Mouse (Mus musculus) midbrain, postnatal 0 days (tissue): ENCODE results near the gene Ppfibp2. TPM values are rescaled to one million over a fixed set of nuclear protein-coding genes. Genes with fewer than 3 reads are reported as not detected.
A peak's percentile ranks its signal among the peaks of the same experiment; 100 is the strongest.

ENCODE experiments used
- ATAC-seq: fragments of 200-750 bp; cut with Nextera tagmentation; 2 replicates; pipeline ENCODE4 v1.8.0; 2017; ENCODE audit warnings: moderate number of reproducible peaks, mild to moderate bottlenecking, moderate TSS enrichment, moderate library complexity; ENCODE audit not compliant: low FRiP score
- DNase-seq: peaks from one replicate; pipeline ENCODE4 v3.0.0-alpha.2; 2015; ENCODE audit warnings: low spot score
- H3K27ac ChIP-seq: fragments of 300-500 bp; sonication (generic); 2 replicates; pipeline ENCODE4 v1.5.1; 2014; ENCODE audit warnings: low read depth, mild to moderate bottlenecking, low read length, mixed read lengths
- H3K27me3 ChIP-seq: fragments of 300-500 bp; sonication (generic); 2 replicates; pipeline ENCODE4 v1.6.1; 2014; ENCODE audit warnings: low read length, control low read depth, mixed read lengths; ENCODE audit not compliant: insufficient read depth
- H3K36me3 ChIP-seq: fragments of 300-500 bp; sonication (generic); 2 replicates; pipeline ENCODE4 v1.6.1; 2014; ENCODE audit warnings: low read length, control low read depth, mixed read lengths; ENCODE audit not compliant: insufficient read depth
- H3K4me1 ChIP-seq: fragments of 300-500 bp; sonication (generic); 2 replicates; pipeline ENCODE4 v1.6.1; 2014; ENCODE audit warnings: mild to moderate bottlenecking, control low read depth, antibody characterized with exemption, low read length, mixed read lengths; ENCODE audit not compliant: insufficient read depth
- H3K4me2 ChIP-seq: fragments of 300-500 bp; sonication (generic); 2 replicates; pipeline ENCODE4 v1.6.1; 2014; ENCODE audit warnings: low read depth, mild to moderate bottlenecking, low read length, mixed read lengths; ENCODE audit not compliant: poor library complexity, severe bottlenecking
- H3K4me3 ChIP-seq: fragments of 300-500 bp; sonication (generic); 2 replicates; pipeline ENCODE4 v1.5.1; 2014; ENCODE audit warnings: low read depth, mild to moderate bottlenecking, low read length, moderate library complexity
- H3K9ac ChIP-seq: fragments of 300-500 bp; sonication (generic); replicated peaks from 2 replicates; pipeline ENCODE4 v1.6.1; 2014; ENCODE audit warnings: mild to moderate bottlenecking, low read length, moderate library complexity, mixed read lengths; ENCODE audit not compliant: poor library complexity, severe bottlenecking
- H3K9me3 ChIP-seq: fragments of 300-500 bp; sonication (generic); 2 replicates; pipeline ENCODE4 v1.6.1; 2016; ENCODE audit warnings: low read length, control low read depth
- CTCF ChIP-seq: IDR thresholded peaks from 2 replicates; pipeline ENCODE4 v1.5.1; 2016; ENCODE audit warnings: antibody characterized with exemption, mild to moderate bottlenecking
- WGBS: fragments of 180-500 bp; shearing (Covaris S2); extraction: QIAGEN DNeasy Blood & Tissue Kit; methylation state at CpG from one replicate; pipeline ENCODE4 v1.1.7; 2014; 5-methylcytosine and 5-hydroxymethylcytosine counted together
- polyA plus RNA-seq: library from polyadenylated mRNA; unstranded; fragments of >200 nt; fragmentation: Nextera tagmentation; extraction: Ambion mirVana; gene quantifications from 2 replicates; pipeline ENCODE4 v1.2.1, GENCODE M21; 2015
- total RNA-seq: library from RNA; depleted of rRNA; stranded (reverse); fragments of >200 nt; gene quantifications from 2 replicates; pipeline ENCODE4 v1.2.3, GENCODE M21; 2014; rRNA removed

Gene Ppfibp2
- 2.6 and 2.9 TPM in 2 replicates for total RNA-seq
- 1.2 and 1.6 TPM in 2 replicates for polyA plus RNA-seq

- no peaks in the 10 kb centered on the region for H3K36me3 ChIP-seq
- ATAC-seq, result peak; percentile 87
- H3K27ac ChIP-seq, result no peak within 1 kb of the TSS
- peak within 1 kb of the TSS; percentile 47 for H3K9ac ChIP-seq
- peak within 1 kb of the TSS; percentile 63 for H3K4me3 ChIP-seq
- no peaks in the 10 kb centered on the region for H3K9me3 ChIP-seq
- no peak for TF ChIP-seq CTCF
- peak within 1 kb of the TSS; percentile 87 for H3K4me2 ChIP-seq
- no peaks in the 10 kb centered on the region for H3K27me3 ChIP-seq
- H3K4me1 ChIP-seq, result no peaks in the 10 kb centered on the region
- WGBS, result under 1% methylated on average over 22 of the region's 24 CpGs
- DNase-seq, result peak; percentile 64
Measured at GRCm38 (mm10) chr7:107594857-107595402, at the start of gene Ppfibp2. TSS of gene Ppfibp2 (plus strand) at chr7:107595207.

- Histone ChIP-seq H3K36me3 (no peaks in the 10 kb centered on the region), H3K4me1 (no peaks in the 10 kb centered on the region), H3K27me3 (no peaks in the 10 kb centered on the region), H3K27ac (no peak overlapping the region), H3K4me3 (no peak overlapping the region), H3K4me2 (no peak overlapping the region), H3K9me3 (no peaks in the 10 kb centered on the region), H3K9ac (no peak overlapping the region)
- no peak for TF ChIP-seq CTCF
- WGBS, result 92% methylated on average over 3 of the region's 3 CpGs
- DNase-seq (no peak), ATAC-seq (no peak)
Measured at GRCm38 (mm10) chr7:107547872-107548271, 47.1 kb upstream of the Ppfibp2 start.

- TF ChIP-seq CTCF, result no peak
- 64% methylated on average over 1 of the region's 1 CpGs for WGBS
- H3K4me3 ChIP-seq, result no peak overlapping the region
- DNase-seq, result no peak
- H3K27ac ChIP-seq, result no peak overlapping the region
- H3K9me3 ChIP-seq, result no peaks in the 10 kb centered on the region
- H3K4me2 ChIP-seq, result no peak overlapping the region
- H3K4me1 ChIP-seq, result no peaks in the 10 kb centered on the region
- no peaks in the 10 kb centered on the region for H3K36me3 ChIP-seq
- no peak overlapping the region for H3K9ac ChIP-seq
- H3K27me3 ChIP-seq, result no peaks in the 10 kb centered on the region
- no peak for ATAC-seq
Measured at GRCm38 (mm10) chr7:107553461-107553860, 41.5 kb upstream of the Ppfibp2 start.

- TF ChIP-seq CTCF, result peak; percentile 49
- Histone ChIP-seq H3K4me2 (no peak overlapping the region), H3K4me1 (no peaks in the 10 kb centered on the region), H3K27me3 (no peaks in the 10 kb centered on the region), H3K9me3 (no peaks in the 10 kb centered on the region), H3K36me3 (no peaks in the 10 kb centered on the region), H3K9ac (no peak overlapping the region), H3K27ac (no peak overlapping the region), H3K4me3 (no peak overlapping the region)
- WGBS, result 86% methylated on average over 3 of the region's 3 CpGs
- ATAC-seq (no peak), DNase-seq (no peak)
Measured at GRCm38 (mm10) chr7:107555906-107556305, 39.1 kb upstream of the Ppfibp2 start.

GRCm38 (mm10) chr7:107560675-107561074 is 34.3 kb upstream of the Ppfibp2 start:
- Histone ChIP-seq H3K4me1 (no peaks in the 10 kb centered on the region), H3K9ac (no peak overlapping the region), H3K36me3 (no peaks in the 10 kb centered on the region), H3K27ac (no peak overlapping the region), H3K4me3 (no peak overlapping the region), H3K4me2 (no peak overlapping the region), H3K9me3 (no peaks in the 10 kb centered on the region; the same call in 1 of the 2 replicates), H3K27me3 (no peaks in the 10 kb centered on the region)
- DNase-seq, result no peak
- TF ChIP-seq CTCF, result no peak
- no peak for ATAC-seq
- WGBS, result 66% methylated on average over 2 of the region's 2 CpGs

- Histone ChIP-seq H3K9me3 (no peaks in the 10 kb centered on the region; the same call in 1 of the 2 replicates), H3K4me3 (no peak overlapping the region), H3K4me1 (no peaks in the 10 kb centered on the region), H3K27ac (no peak overlapping the region), H3K9ac (no peak overlapping the region), H3K4me2 (no peak overlapping the region), H3K27me3 (no peaks in the 10 kb centered on the region), H3K36me3 (no peaks in the 10 kb centered on the region)
- no peak for TF ChIP-seq CTCF
- no peak for DNase-seq
- no peak for ATAC-seq
- 81% methylated on average over 3 of the region's 3 CpGs for WGBS
Measured at GRCm38 (mm10) chr7:107561584-107561983, 33.4 kb upstream of the Ppfibp2 start.
